Mouse (Mus musculus) cortical plate, adult 2 months (tissue): ENCODE data around the gene S100a6.

ENCODE experiments used
- CTCF ChIP-seq: fragments of 200-500 bp; IDR thresholded peaks from 2 replicates; pipeline ENCODE4 v1.5.1; 2011; ENCODE audit warnings: mild to moderate bottlenecking, control low read depth, low read length; ENCODE audit not compliant: insufficient read depth; ENCODE audit errors: extremely low read depth
- POLR2A ChIP-seq: fragments of 200-500 bp; IDR thresholded peaks from 2 replicates; pipeline ENCODE4 v1.6.1; 2011; ENCODE audit warnings: mild to moderate bottlenecking, low read length, control low read depth; ENCODE audit not compliant: insufficient read depth; ENCODE audit errors: extremely low read depth

DNA sequence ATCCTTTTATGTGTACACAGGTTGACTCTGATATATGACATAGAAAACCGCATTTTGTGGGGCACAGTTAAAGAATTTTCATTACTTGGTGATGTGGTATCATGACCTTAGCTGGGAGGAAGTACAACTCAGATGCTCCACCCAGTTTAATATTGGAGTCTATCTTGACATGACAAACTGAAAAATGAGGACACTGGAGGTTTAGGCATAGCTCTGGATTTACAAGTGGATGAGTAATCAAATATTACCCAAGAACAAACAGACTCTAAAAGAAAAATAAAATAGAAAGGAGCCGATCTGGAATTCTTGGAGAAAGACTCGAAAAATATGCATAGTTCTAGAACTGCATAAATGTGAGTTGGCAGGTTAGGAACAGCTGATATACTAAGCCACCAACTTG lies 37.4 kb upstream of the S100a6 start:
- TF ChIP-seq POLR2A (no peak), CTCF (no peak)
